Mouse (Mus musculus): Measurements from ENCODE around the gene Eln. TPM values are rescaled to one million over a fixed set of nuclear protein-coding genes. Genes with fewer than 3 reads are reported as not detected.

The Eln gene
- total RNA-seq, 2 experiments from 2014 or later, result 24.0 to 41.8 TPM

DNA sequence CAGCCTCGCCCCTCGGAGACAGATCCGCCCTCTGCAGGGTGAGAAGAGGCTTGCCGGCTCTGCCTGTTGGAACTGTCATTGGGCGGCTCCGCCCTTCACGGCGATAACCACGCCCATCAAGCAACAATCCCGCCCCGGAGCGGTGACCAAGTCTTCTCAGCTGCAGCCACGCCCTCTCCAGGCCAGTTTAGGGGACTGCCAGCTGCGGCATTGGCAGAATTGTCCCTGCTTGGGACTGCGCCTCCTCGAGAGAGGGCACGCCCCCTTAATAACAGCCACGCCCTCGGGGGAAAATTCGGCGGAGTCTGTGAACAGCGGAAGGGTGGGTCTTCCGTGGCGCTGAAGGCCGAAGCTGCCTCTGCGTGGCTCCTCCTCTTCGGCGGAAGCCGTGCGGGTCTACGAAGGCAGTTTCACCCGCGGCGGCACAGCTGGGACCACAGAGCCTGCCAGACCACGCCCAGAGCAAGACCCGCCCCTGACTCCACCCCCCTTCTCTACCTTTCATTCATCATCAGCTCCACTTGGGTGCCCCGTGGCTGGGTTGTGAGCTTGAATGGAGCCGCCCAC lies 58.3 kb downstream of the Eln start:
- intact Hi-C loops (cut with DNase I), result loop anchor here (5.0 kb wide), 1 partner anchor 46 kb away; no protein-coding TSS in a partner anchor
- peak; percentile 99 for DNase-seq

DNA sequence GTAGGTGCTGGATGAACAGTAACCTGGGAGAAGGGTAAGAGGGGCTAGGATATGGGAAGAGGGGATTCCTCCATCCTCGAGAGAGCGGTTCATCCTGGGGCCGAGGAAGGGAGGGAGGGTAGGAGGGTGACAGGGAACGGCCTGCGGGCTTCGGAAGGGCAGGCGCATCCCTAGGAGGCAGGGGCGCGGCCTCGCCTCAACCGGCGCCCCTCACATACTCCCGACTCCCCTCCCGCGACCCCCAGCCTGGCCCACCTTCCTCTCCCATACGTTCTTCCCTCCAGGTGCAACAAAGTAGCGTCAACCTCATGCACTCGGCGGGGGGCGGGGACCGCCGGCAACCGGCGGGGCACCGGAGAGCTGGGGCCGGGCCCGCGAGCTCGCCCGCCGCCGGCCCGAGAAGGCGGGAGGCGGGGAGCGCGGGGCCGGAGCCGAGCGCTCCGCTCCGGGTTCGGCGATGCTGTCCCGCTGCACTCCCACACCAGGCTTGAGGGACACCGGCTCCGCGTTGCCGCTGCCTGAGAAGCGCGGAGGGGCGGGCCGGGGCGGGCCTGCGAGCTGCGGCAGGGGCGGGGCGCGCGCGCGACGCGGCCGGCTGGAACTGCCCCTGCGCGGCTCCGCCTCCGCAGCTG lies 58.9 kb downstream of the Eln start, which contains the start of gene Limk1:
Limk1 (minus strand) TSS at position 513 of the 632 bp plus-strand sequence.
- peak in 1 of 2 experiments; percentile 14 for DNase-seq
- intact Hi-C loops (cut with DNase I), result loop anchor here (5.0 kb wide), 1 partner anchor 46 kb away; no protein-coding TSS in a partner anchor

DNA sequence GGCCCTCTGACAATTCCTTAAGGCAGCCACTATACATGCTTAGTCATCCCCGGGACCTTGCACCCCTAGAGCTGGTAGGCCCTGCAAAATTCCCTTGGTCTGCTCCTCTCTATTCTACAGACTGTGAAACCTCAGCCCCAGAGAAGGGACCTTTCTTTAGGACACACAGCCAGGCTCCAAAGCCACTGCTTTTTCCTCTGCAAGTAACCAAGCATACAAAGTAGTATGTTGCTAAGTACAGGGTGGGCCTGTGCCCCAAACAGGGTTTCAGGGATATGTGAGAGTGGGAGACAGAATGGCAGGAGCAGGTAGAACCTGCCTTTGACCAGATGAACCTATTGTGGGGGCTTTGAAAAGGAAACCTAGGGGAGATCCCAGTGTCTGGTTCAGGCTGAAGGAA lies 59.9 kb downstream of the Eln start:
- no peak for DNase-seq
- intact Hi-C loops (cut with DNase I), result loop anchor here (5.0 kb wide), 1 partner anchor 45 kb away; no protein-coding TSS in a partner anchor

DNA sequence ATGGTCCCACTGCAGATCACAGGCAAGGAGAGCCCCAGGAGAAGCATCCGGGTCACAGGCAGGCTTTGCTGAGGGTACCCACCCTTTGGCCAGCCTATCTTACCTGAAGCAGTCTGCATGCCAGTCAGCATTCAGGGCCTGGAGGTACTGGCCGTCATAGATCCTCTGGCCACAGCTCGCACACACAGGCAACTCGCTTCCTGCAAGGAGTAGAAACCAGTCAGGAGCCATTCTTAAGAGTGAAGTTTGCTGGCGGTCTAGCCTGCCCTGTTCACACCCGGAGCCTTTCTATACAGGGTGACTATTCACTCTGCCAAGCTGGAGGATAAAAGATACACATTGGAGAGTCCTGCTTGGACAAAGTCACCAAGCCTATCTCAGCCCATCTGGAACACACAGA lies 60.6 kb downstream of the Eln start:
- DNase-seq, result no peak
- intact Hi-C loops (cut with DNase I), result loop anchor here (5.0 kb wide), 1 partner anchor 44 kb away; no protein-coding TSS in a partner anchor

DNA sequence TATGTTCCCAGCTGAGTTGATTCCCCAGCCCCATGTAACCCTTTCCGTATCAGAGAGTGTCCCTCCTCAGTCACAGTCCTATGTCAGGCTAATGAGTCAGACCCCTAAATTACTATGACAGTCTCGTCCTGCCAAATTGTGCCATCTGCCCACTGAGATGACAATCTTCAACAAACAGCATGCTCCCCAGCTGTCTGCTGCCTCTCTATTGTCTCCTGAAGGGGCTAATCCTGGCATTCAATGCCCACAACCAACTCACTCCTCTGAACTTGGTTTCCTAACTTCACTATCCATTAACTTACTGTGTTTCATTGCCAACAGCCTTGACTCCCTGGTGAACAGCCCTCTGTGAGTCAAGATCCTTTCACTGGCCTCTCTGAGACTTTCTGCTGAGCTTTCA lies 62.7 kb downstream of the Eln start:
- no peak for DNase-seq
- intact Hi-C loops (cut with DNase I), result no loop called here

DNA sequence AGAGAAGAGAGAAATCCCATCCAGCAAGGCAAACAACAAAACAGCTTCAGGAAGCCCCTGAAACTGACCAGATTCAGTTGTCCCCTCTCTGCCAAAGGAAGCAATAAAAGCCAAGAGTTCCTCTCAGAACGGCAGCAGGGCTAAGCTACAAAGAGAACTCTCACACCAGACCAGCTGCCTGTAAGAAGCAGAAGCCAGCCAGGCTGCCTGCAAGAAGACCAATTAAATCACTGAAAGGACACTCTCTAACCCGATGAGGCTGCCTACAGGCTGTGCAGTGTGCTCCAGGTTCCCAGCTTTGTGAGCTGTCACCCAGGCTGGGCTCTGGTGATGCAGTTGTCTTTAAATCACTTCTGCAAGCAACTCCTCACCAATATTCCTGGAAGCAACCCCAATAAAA lies 63.3 kb downstream of the Eln start:
- no peak for DNase-seq
- intact Hi-C loops (cut with DNase I), result no loop called here

DNA sequence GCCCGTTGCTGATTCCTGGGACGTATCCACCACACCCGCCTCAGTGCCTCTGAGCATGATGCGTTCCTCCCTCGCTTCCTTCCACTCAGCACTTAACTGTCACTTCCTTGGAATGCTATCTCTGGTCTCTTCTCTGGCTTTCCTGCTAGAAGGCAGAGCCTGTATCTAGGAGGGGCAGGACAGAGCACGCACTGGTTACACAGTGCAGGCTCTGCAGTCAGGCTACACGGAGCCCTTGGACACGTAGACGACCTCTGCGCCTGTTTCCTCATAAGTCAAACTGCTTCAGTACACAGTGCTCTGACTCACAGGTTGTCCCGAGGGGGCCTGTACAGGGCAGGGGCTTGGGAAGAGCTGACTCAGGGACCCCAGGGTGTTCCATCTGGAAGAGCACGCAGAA lies 66.9 kb downstream of the Eln start:
- intact Hi-C loops (cut with DNase I), result no loop called here
- no peak for DNase-seq

DNA sequence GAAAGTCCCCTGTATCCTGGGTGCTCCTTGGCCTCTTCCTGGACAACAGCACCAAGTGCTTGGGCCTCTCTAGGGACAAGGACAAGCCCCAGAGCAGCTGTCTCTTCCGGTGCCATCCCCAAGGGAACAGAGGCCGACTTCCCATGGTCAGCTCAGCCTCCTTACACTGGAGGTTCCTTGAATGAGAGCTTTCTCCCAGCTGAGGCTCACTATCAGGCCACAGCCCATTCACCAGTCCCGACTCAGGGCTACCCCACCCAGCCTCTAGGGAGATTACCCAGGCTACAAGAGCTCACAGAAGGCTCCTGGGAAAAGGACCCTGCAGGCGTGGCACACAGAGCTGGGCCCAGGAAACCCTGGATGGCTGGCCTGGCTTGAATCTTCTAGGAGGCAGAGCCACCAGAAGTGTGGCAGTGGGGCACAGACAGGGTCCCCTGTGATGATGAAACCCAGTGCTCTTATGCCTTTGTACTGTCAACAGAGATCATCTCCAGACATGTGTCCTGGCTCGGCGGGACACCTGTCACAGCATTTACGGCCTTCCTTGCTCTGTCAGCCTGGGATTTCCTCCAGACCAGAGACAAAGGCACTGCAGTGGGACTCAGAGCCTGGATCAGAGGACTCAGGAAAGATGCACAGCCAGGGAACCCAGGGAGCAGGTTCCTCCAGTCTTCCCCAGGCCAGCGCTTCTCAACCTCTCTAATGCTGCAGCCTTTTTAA lies 68.1 kb downstream of the Eln start:
- intact Hi-C loops (cut with DNase I), result no loop called here
- no peak for DNase-seq

DNA sequence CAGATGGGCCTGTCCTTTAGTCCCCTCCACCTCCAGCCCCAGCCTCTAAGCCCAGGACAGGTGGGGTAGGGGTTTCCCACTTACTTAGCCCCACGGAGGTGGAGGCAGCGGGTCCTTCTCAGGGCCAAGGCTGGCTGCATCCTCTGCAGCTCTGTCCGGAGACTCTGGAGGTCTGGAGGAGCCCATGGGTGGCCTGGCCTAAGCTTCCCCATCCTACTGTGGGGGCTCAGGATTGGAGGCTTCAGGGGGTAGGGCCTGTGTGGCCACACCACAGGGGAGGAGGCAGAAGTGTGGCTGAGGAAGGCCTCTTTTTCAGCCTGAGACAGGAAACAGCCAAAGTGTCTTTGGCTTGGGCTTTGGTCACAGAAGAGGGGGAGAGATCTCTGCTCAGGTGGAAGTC lies 69.1 kb downstream of the Eln start:
- intact Hi-C loops (cut with DNase I), result no loop called here
- peak; percentile 34 to 50 for DNase-seq

DNA sequence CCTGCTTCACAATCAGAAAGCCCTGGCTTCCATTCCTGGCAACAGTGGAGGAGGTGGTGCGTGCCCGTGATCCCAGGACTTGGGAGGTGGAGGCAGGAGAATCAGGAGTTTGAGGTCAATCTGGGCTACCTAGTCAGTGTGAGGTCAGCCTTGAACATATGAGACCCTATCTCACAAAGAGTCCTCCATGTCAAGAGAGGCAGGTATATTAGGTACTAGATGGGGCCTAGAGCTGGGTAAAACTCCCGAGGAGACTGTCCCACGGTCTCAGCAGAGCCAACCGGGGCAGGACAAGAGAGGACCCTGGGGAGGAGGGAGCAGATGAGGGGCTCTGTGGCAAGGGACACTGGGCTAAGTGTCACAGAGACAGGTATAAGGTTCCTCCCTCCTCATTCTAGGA lies 69.6 kb downstream of the Eln start:
- intact Hi-C loops (cut with DNase I), result no loop called here
- no peak for DNase-seq

DNA sequence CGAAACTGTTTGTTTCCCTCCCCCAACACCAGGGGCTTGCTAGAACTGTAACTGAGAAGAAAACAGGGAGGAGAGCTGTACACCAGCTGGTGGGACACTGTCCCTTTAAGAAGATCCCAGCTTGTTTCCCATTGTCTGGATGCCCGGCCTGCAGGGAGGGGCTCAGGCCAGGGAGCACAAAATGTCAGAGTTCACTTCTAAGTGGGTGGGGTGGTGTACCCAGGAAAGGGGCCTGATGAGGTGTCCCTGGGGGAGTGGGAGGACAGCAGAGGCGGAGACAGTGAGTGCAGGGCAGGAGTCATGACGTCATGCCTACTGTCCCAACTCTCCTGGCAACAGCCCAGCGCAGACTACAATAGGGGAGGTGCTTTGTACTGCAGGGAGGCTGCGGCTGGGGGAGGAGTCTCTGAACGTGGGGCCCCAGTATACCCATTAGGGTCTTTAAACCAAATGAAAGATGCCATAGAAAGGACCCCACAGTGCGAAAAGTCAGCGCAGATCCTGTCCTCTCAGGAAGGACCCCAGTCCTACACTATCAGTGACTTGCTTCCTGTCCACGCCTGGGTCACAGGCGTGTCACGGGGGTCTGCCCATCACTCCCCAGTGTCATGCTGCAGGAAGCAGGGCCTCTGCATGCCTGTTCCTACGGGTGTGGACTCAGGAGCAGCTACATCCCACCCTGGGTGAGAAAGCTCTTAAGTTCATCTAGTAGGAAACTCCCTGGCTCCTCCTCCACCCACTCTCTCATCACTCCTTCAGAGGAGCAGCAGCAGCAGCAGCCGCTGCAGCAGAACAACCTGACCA lies 71.0 kb downstream of the Eln start:
- peak; percentile 75 to 79 for DNase-seq
- intact Hi-C loops (cut with DNase I), result no loop called here

DNA sequence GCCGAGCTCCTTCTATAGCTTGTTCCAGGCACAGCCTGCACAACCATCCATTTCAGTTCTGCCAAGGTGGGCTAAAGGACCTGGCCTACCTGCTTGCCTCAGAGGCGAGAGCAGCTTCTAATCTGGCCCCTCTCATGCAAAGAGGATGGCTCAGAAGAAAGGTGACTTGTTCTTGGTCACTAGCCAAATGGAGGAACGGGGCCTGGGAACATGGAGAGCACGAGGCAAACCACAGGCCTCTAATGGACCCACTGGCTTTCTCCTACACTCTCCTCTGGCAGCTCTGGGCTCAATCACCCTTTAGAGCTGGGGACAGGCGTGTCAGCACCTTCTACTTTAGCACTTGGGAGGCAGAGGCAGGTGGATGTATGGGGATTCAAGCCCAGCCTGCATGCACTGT lies 72.1 kb downstream of the Eln start:
- intact Hi-C loops (cut with DNase I), result no loop called here
- no peak for DNase-seq

DNA sequence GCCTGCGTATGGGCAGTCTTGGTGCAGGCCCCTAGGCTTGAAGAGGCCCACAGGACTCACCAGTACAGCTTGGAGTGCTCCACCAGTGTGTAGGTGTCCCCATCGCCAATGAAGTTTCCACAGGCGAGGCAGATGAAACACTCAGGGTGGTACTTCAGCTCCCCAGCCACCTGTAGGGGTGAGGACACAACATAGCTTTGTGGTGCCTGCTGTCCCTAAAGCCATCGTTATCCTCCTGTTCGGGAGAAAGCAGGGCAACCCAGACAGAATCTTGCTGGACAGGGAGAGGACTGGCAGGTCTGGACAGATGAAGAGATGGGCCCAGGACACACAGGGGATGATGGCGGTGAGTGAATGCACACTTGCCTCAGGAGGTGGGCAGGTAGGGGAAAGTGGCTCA lies 74.5 kb downstream of the Eln start:
- DNase-seq, result no peak
- intact Hi-C loops (cut with DNase I), result no loop called here

DNA sequence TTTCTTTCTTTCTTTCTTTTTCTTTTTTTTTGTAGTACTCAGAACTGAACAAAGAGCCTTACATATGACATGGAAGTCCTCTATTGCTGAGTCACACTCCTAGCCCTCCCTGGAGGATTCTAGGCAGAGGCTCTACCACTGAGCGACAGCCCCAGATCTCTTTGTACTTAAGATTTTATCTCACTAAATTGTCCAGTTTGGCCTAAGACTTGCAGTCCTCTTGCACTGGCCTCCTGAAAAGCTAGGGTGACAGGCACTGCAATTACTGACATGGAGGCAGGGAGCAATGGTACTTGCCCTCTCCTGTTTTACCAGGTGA lies 75.0 kb downstream of the Eln start:
- intact Hi-C loops (cut with DNase I), result no loop called here
- no peak for DNase-seq

DNA sequence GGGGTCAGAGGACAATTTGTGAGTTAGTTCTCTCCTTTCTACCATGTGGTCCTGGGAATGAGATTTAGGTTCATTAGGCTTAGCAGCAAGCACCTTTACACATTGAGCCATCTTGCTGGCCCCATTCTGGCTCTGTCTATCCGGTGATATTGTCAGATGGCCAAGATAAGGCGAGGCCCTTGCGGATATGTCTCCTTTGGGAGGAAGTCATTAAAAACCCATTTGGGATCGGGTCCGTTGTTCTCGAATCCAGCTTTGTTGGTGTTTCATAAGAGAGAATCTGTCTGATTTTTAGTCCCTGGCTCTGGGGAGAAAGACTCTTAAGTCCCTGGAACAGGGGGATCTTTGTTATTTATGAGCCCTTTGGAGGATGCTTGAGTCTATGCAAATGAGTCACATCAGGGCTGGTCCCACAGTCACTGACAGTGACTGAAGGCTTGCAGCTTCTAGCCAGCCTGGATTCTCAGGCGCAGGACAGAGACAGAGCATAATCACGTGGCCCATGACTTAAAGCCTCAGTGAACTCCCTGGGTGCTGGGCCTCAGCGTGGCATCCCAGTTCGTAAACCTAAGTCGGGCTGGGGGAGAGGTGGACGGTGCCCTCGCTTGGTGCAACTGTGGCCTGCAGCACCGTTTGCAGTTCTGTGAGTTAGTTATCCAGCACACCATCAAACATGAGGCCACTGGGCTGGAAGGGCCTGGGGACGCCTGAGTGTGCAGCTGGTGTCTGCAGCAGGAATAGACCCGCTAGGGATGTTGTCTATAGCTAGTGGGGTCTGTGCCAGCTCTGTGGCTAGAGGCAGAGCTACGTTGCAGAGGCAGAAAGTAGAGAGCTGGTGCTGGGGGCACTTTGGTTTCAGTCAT lies 75.6 kb downstream of the Eln start:
- no peak for DNase-seq
- intact Hi-C loops (cut with DNase I), result no loop called here

DNA sequence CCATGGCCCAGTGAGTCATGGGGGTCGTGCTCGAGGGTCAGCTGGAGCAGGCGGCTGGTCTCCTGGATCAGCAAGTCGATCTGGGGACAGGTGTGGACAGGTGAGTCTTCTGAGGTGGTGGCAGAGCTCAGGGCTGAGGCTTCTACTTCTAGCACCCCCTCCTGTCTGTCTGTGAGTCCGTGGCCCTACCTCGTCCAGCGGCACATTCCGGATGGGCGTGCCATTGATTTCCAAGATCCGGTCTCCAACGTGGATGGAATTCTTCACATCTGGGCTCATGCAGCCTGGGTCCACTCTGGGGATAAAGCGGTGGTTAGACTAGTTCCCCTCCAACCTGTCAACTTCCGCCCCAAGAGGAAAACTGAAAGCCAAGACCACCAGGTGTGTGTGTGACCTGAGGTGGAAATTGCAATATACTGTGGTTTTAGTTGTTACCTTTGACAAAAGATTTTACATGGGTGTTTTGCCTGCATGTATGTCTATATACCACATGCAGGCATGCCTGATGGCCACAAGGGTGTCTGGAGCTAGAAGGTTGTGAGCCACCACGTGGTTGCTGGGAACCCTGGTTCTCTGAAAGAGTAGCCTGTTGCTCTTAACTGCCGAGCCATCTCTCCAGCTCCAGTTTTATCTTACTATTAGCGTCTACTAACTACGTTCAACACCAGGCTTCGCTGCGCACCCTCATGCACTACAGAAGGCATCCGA lies 78.0 kb downstream of the Eln start:
- intact Hi-C loops (cut with DNase I), result no loop called here
- no peak for DNase-seq

DNA sequence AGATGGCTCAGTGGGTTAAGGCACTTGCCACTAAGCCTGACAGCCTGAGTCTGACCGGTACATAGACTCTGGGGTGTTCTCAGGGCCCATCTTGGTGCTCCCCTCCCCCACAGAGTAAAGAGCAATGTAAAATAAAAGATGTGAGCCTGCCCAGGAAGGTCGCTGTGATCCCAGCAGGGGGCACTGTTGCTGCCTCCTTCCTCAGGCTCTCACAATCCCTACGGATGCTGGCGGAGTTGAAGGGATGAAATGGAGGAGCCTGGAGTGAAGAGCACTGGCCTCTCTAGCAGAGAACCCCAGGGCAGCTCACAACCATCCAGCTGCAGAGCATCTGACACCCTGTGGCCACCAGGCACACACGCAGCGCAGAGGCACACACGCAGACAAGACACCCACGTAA lies 78.6 kb downstream of the Eln start:
- intact Hi-C loops (cut with DNase I), result no loop called here
- DNase-seq, result no peak

DNA sequence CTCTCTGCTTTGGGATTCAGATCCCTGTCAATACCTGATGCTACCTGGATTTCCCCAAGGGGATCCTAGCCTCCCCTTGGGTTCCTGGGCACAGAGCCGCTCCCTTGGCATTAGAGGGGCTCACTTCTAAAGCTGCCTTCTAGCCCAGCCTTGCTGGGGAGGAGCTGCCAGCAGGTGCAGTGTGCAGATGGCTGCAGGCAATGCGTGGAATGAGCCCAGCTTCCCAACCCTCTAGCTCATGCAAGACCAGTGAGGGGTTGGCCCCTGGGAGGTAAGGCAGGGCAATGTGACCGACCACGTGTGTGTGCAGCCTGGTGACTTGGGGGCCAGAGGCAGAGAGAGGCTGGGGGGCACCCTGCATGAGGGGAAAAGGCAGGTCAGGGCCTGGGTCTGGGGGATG lies 90.4 kb downstream of the Eln start:
- DNase-seq, result no peak
- intact Hi-C loops (cut with DNase I), result no loop called here
